Mouse (Mus musculus) forebrain, embryonic 12.5 days (tissue): ENCODE measurements around the gene Ccdc9. TPM values are rescaled to one million over a fixed set of nuclear protein-coding genes. Genes with fewer than 3 reads are reported as not detected.

Experiments
- ATAC-seq: fragments of 200-750 bp; cut with Nextera tagmentation; 2 replicates; pipeline ENCODE4 v1.8.0; 2017; ENCODE audit warnings: moderate TSS enrichment; ENCODE audit not compliant: low FRiP score
- H3K27ac ChIP-seq: fragments of 300-500 bp; sonication (generic); 2 replicates; pipeline ENCODE4 v1.5.1; 2016; ENCODE audit warnings: mild to moderate bottlenecking
- H3K27me3 ChIP-seq: fragments of 300-500 bp; sonication (generic); 2 replicates; pipeline ENCODE4 v1.6.1; 2016; ENCODE audit warnings: mild to moderate bottlenecking
- H3K36me3 ChIP-seq: fragments of 300-500 bp; sonication (generic); replicated peaks from 2 replicates; pipeline ENCODE4 v1.6.1; 2016; ENCODE audit warnings: mild to moderate bottlenecking
- H3K4me1 ChIP-seq: fragments of 300-500 bp; sonication (generic); 2 replicates; pipeline ENCODE4 v1.6.1; 2016
- H3K4me2 ChIP-seq: fragments of 300-500 bp; sonication (generic); 2 replicates; pipeline ENCODE4 v1.6.1; 2016; ENCODE audit warnings: mild to moderate bottlenecking, moderate library complexity
- H3K4me3 ChIP-seq: fragments of 300-500 bp; sonication (generic); replicated peaks from 2 replicates; pipeline ENCODE4 v1.5.1; 2016; ENCODE audit warnings: mild to moderate bottlenecking
- H3K9ac ChIP-seq: fragments of 300-500 bp; sonication (generic); 2 replicates; pipeline ENCODE4 v1.6.1; 2016; ENCODE audit warnings: mild to moderate bottlenecking
- H3K9me3 ChIP-seq: fragments of 300-500 bp; sonication (generic); 2 replicates; pipeline ENCODE4 v1.6.1; 2016
- WGBS: fragments of 180-500 bp; shearing (Covaris S2); methylation state at CpG from one replicate; pipeline ENCODE4 v1.1.7; 2016; 5-methylcytosine and 5-hydroxymethylcytosine counted together
- polyA plus RNA-seq: library from polyadenylated mRNA; unstranded; fragments of >200 nt; fragmentation: Nextera tagmentation; extraction: Ambion mirVana; gene quantifications from 2 replicates; pipeline ENCODE4 v1.2.1, GENCODE M21; 2016

Gene Ccdc9
- polyA plus RNA-seq: 42.3 and 44.6 TPM in 2 replicates

- peak within 1 kb of the TSS; percentile 81 for H3K4me3 ChIP-seq
- peak within 1 kb of the TSS; percentile 71 for H3K9ac ChIP-seq
- H3K27ac ChIP-seq: peak within 1 kb of the TSS; percentile 95
- WGBS: under 1% methylated on average over 69 of the region's 70 CpGs
- H3K27me3 ChIP-seq: no peaks in the 10 kb centered on the region
- H3K4me2 ChIP-seq: peak within 1 kb of the TSS; percentile 56
- peaks cover 11% of the 10 kb centered on the region for H3K4me1 ChIP-seq
- ATAC-seq: peak; percentile 94
- H3K9me3 ChIP-seq: no peaks in the 10 kb centered on the region
- H3K36me3 ChIP-seq: peaks cover 30% of the 10 kb centered on the region
These were observed at the start of gene Ccdc9 for GRCm38 (mm10) chr7:16286026-16286961. Ccdc9 (minus strand) TSS chr7:16286795.

GRCm38 (mm10) chr7:16329146-16329545 is 42.6 kb upstream of the Ccdc9 start:
- no peak for ATAC-seq
- 0 out of 2 replicates have a peak, but pooled peaks cover 6% of the 10 kb centered on the region for H3K4me1 ChIP-seq
- H3K4me2 ChIP-seq: no peak overlapping the region
- no peaks in the 10 kb centered on the region for H3K27me3 ChIP-seq
- 90% methylated on average over 3 of the region's 3 CpGs for WGBS
- H3K27ac ChIP-seq: no peak overlapping the region
- no peaks in the 10 kb centered on the region for H3K9me3 ChIP-seq
- H3K9ac ChIP-seq: no peak overlapping the region
- H3K4me3 ChIP-seq: no peak overlapping the region
- H3K36me3 ChIP-seq: peaks cover 66% of the 10 kb centered on the region

GRCm38 (mm10) chr7:16326607-16326971 is 40.0 kb upstream of the Ccdc9 start:
- Histone ChIP-seq H3K4me1 (0 out of 2 replicates have a peak, but pooled peaks cover 6% of the 10 kb centered on the region), H3K27ac (peak overlapping the region; percentile 43; the same call in 1 of the 2 replicates), H3K9ac (no peak overlapping the region), H3K4me2 (no peak overlapping the region), H3K9me3 (no peaks in the 10 kb centered on the region), H3K4me3 (no peak overlapping the region), H3K36me3 (peaks cover 43% of the 10 kb centered on the region), H3K27me3 (no peaks in the 10 kb centered on the region)
- 86% methylated on average over 2 of the region's 2 CpGs for WGBS
- ATAC-seq: no peak; the same call in 1 of the 2 replicates

GRCm38 (mm10) chr7:16325920-16326606 is 39.5 kb upstream of the Ccdc9 start:
- peaks cover 43% of the 10 kb centered on the region for H3K36me3 ChIP-seq

GRCm38 (mm10) chr7:16324661-16325060 is 38.1 kb upstream of the Ccdc9 start:
- Histone ChIP-seq H3K9ac (no peak overlapping the region), H3K36me3 (peaks cover 32% of the 10 kb centered on the region), H3K4me1 (0 out of 2 replicates have a peak, but pooled peaks cover 6% of the 10 kb centered on the region), H3K9me3 (no peaks in the 10 kb centered on the region), H3K27me3 (no peaks in the 10 kb centered on the region), H3K27ac (no peak overlapping the region), H3K4me3 (no peak overlapping the region), H3K4me2 (no peak overlapping the region)
- ATAC-seq: no peak
- 95% methylated on average over 7 of the region's 7 CpGs for WGBS

More at GRCm38 (mm10) chr7:16325920-16326606, 39.5 kb upstream of the Ccdc9 start:
- Histone ChIP-seq H3K27ac (peak overlapping the region; percentile 43; the same call in 1 of the 2 replicates), H3K9ac (no peak overlapping the region), H3K4me3 (no peak overlapping the region), H3K4me2 (no peak overlapping the region), H3K4me1 (0 out of 2 replicates have a peak, but pooled peaks cover 6% of the 10 kb centered on the region), H3K9me3 (no peaks in the 10 kb centered on the region), H3K27me3 (no peaks in the 10 kb centered on the region)
- WGBS: 35% methylated on average over 8 of the region's 8 CpGs
- peak; percentile 70 for ATAC-seq

- no peak for ATAC-seq
- 90% methylated on average over 6 of the region's 6 CpGs for WGBS
- Histone ChIP-seq H3K4me3 (no peak overlapping the region), H3K27me3 (no peaks in the 10 kb centered on the region), H3K9me3 (no peaks in the 10 kb centered on the region), H3K4me1 (no peaks in the 10 kb centered on the region), H3K4me2 (no peak overlapping the region), H3K27ac (no peak overlapping the region), H3K9ac (no peak overlapping the region), H3K36me3 (peaks cover 10% of the 10 kb centered on the region; the same call in 1 of the 2 replicates)
These were observed 33.9 kb upstream of the Ccdc9 start for GRCm38 (mm10) chr7:16320479-16320878.

- ATAC-seq: no peak
- peaks cover 3% of the 10 kb centered on the region for H3K4me1 ChIP-seq
- H3K36me3 ChIP-seq: peaks cover 10% of the 10 kb centered on the region; the same call in 1 of the 2 replicates
- no peak overlapping the region for H3K9ac ChIP-seq
- no peak overlapping the region for H3K27ac ChIP-seq
- H3K9me3 ChIP-seq: no peaks in the 10 kb centered on the region
- H3K4me2 ChIP-seq: no peak overlapping the region
- no peaks in the 10 kb centered on the region for H3K27me3 ChIP-seq
- 98% methylated on average over 4 of the region's 4 CpGs for WGBS
- no peak overlapping the region for H3K4me3 ChIP-seq
These were observed 32.6 kb upstream of the Ccdc9 start for GRCm38 (mm10) chr7:16319216-16319615.

- Histone ChIP-seq H3K4me1 (peaks cover 24% of the 10 kb centered on the region), H3K4me3 (no peak overlapping the region), H3K27ac (no peak overlapping the region), H3K4me2 (no peak overlapping the region), H3K27me3 (0 out of 2 replicates have a peak, but pooled peaks cover 2% of the 10 kb centered on the region), H3K36me3 (peaks cover 10% of the 10 kb centered on the region; the same call in 1 of the 2 replicates), H3K9ac (no peak overlapping the region), H3K9me3 (no peaks in the 10 kb centered on the region)
- no peak for ATAC-seq
- 88% methylated on average over 14 of the region's 14 CpGs for WGBS
These were observed 30.5 kb upstream of the Ccdc9 start for GRCm38 (mm10) chr7:16317094-16317493.

GRCm38 (mm10) chr7:16315222-16315759 is 28.7 kb upstream of the Ccdc9 start:
- Histone ChIP-seq H3K9ac (no peak overlapping the region), H3K27ac (no peak overlapping the region), H3K27me3 (peaks cover 19% of the 10 kb centered on the region), H3K9me3 (no peaks in the 10 kb centered on the region), H3K4me3 (no peak overlapping the region), H3K4me1 (peaks cover 42% of the 10 kb centered on the region), H3K36me3 (peaks cover 8% of the 10 kb centered on the region; the same call in 1 of the 2 replicates), H3K4me2 (no peak overlapping the region)
- WGBS: 78% methylated on average over 4 of the region's 4 CpGs
- no peak for ATAC-seq

GRCm38 (mm10) chr7:16314221-16314775 is 27.7 kb upstream of the Ccdc9 start:
- Histone ChIP-seq H3K4me2 (peak overlapping the region; percentile 93), H3K9me3 (no peaks in the 10 kb centered on the region), H3K4me1 (peaks cover 52% of the 10 kb centered on the region), H3K9ac (peak overlapping the region; percentile 80), H3K27ac (peak overlapping the region; percentile 94), H3K36me3 (peaks cover 8% of the 10 kb centered on the region; the same call in 1 of the 2 replicates), H3K27me3 (peaks cover 24% of the 10 kb centered on the region), H3K4me3 (peak overlapping the region; percentile 58)
- ATAC-seq: peak; percentile 40; the same call in 1 of the 2 replicates
- WGBS: 7% methylated on average over 13 of the region's 13 CpGs

GRCm38 (mm10) chr7:16313481-16314220 is 27.1 kb upstream of the Ccdc9 start:
- WGBS: under 1% methylated on average over 52 of the region's 66 CpGs
- Histone ChIP-seq H3K4me3 (peak overlapping the region; percentile 58), H3K9me3 (no peaks in the 10 kb centered on the region), H3K4me2 (peak overlapping the region; percentile 93), H3K27ac (peak overlapping the region; percentile 94), H3K9ac (peak overlapping the region; percentile 80), H3K27me3 (peaks cover 24% of the 10 kb centered on the region), H3K4me1 (peaks cover 59% of the 10 kb centered on the region), H3K36me3 (peaks cover 8% of the 10 kb centered on the region; the same call in 1 of the 2 replicates)
- ATAC-seq: peak; percentile 74
